Mouse (Mus musculus) 3134 (cell line): Measurements from ENCODE around the gene Slc5a10.
A peak's percentile ranks its signal among the peaks of the same experiment; 100 is the strongest.
"Not testable (repeated sequence)": the region's sequence is repeated elsewhere in the genome, so short reads cannot be mapped to it uniquely, and the experiment has no call there.

Experiments used
- DNase-seq: peaks from one replicate; pipeline ENCODE4 v3.0.0-alpha.2; 2011; ENCODE audit warnings: low spot score; ENCODE audit not compliant: insufficient read length; ENCODE audit errors: extremely low read depth

Slc5a10 gene

DNA sequence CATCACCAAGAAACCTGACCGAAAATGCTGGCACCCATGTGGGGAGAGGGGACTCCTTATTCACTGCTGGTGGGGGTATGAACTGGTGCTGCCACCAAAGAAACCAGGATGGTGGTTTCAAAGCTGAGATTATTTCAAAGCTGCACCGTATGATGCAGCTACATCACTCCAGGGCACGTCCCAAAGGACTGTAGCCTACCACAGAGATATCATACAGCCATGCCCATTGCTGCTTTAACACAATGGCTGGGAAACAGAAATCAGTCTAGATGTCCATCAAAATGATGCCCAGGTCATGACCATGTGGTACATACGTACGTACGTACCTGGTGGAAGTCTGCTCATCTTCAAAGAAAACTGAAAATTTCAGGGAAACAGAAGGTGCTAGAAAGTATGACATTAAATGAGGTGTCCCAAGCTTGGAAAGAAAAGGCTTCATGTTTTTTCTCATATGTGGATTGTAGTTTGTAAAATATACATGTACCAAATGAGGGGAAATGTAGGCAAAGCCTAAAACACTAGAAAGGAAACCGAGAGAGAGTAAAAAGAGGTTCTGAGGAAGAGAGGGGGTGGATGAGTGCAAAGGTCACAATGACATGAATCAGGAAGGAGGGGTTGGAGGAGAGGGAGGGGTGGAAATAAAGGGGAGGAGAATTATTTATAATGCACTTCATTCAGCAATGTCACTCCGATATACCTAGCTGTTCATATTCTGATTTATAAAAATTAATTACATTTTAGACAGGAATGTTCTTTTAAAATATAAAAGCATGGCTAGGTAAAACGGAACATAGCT is 70.0 kb downstream of the Slc5a10 start:
- no peak for DNase-seq

DNA sequence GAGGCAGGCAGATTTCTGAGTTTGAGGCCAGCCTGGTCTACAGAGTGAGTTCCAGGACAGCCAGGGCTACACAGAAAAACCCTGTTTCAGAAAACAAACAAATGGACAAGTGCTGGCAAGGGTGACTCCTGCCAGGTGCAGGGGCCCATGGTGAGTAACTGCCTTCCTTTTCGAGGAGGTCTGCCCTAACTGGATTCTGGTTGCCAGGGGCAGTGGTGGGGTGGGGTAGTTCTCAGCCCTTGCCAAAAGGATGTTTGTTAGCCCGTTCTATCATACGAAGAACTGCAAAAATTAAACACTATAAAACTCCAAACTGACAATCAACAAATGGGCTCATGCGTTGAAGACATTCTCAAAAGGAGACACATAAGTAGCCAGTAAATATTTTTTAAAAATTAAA is 71.0 kb downstream of the Slc5a10 start:
- no peak for DNase-seq

DNA sequence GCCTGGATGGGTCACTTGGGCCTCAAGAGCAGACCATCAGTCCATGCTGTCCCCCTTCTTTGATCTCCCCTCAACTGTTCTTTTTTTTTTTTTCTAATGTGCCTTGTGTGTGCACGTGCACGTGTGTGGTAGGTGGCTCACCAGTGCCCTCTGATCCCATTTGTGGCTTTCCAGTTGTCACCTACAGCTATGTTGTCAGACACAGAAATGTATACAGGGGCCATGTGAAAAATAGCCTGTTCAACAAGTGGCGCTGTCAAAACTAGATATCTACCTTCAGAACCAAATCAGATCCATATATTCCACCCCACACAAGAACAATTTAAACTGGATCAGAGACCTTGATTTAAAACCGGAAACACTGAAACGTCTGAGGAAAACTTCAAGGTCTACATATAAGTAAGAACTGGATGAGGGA is 71.5 kb downstream of the Slc5a10 start:
- no peak for DNase-seq

DNA sequence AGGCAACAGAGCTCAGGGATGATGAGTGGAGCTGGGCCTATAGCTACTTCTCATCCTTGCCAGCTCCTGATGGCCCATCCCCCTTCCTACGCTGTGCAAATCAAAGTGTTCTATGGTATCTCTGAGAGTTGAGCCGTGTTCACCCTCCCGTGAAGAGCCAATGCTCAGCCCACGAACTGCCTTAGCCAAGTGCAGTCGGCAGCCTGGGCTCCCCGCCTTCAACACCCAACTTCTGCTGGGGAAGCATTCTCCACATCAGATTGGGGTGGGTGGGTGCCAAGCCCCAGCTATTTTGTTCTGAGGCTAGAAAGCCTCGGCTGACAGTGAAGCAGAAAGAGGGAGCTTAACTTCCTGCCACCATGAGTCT is 71.9 kb downstream of the Slc5a10 start:
- no peak for DNase-seq

DNA sequence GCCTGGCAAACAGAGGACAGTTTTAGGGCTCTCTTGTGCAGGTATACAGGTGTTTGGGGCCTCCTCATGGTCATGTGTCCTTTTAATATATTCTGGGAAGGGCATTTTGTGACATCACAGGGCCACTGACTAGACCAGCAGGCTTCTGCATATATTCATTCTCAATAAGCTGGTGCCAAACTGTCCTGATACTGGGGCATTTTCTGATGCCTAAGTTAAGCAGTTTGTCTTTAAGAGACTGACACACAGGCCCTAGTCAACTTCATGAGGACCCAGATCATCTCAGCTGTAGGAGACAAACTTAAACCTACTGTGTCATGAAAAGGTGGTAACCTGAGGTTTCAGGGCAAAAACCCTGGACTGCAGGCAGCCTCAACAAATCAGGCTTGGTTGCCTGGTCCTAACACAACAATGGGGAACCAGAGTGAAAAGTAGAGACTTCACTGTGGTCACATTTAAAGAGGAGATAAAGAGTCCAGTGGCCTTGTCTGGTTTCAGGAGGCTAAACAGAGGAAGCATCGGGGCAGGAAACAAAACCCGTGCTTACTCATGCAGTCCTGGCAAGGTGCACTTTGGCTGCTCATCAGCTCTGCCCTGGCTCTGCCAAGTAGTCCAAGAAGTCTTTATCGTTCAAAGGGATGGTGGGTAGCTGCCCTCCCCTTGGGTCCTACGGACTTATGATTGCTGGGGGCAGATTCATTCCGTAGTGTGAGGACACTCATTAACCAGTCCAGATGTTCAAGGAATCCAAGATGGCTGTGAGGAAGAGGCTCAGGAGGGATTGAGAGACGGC is 72.5 kb downstream of the Slc5a10 start:
- DNase-seq, result peak; percentile 40

DNA sequence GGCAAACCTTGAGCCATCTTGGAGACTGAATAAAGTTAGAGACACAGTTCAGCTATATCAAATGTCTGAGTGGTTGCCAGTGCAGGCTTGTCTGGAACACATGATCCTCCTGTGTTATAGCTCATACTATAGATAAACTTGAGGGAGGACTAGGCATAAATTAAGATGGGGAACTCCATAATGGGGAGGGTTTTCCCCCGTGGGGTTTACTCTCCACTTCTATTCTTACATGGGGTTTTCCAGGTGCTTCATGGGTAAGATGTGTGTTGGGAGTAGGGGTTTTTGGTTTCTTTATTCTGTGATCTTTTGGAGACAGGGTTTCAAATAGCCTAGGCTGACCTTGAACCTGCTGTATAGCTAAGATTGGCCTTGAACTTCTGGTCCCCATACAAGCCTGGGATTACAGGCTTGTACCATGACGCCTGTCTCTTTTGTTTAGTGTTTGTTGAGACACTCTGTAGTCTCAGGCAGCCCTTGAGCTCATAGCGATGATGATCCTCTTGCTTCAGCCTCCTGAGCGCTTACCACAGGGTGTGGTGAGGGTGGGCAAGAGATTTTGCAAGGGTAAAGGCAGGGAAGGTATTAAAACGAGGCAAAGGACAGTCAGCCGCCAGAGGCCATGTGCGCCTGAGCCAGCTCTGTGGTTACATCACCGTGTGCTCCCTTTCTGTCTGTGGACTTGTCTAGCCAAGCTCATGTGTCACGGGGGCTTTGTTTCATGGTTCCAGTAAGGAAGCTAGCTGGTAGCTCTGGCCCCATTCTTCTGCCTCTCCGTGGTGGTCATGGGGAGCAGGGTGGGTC is 73.3 kb downstream of the Slc5a10 start:
- DNase-seq, result peak; percentile 51

DNA sequence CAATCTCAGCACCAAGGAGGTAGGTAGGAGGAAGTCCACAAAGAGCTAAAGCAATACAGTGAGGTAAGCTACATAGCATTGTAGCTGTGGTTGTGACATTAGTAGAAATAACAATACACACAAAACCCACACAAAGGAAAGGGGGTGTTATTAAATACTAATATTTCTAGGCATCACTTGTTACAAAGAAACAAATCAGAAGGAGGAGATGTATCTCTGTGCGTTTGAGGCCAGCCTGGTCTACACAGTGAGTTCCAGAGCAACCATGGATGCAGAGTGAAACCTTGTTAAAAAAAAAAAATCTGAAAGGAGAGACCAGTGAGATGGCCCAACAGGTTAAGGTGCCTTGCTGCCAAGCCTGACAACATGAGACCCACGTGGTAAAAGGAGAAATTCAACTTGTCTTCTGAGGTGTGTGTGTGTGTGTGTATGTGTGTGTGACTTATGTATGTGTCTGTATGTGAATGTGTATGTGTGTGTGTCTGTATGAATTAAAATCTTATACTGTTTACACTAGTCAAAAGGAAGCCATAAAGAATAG is 74.1 kb downstream of the Slc5a10 start:
- DNase-seq, result no peak

DNA sequence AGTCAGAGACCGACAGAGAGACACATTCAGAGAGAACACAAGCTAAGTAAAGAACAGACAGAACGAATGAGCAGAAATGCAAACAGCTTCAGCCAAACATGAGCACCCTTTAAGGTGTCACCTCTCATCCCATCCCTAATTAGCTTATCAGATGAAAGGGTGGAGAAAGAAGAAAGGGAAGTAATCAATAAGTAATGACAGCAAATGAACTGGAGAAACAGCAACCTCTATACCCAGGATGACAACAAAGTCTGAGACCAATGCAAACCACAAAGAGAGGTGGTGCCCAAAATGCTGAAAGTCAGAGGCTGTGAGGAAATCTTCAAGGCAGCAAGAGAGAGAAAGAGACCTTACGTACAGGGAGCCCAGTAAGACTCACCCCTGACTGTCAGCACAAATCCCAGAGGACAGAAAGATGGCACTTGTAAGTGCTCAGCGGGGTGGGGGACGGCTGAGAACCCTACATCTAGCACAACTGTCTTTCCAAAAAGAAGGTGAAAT is 75.2 kb downstream of the Slc5a10 start:
- no peak for DNase-seq

DNA sequence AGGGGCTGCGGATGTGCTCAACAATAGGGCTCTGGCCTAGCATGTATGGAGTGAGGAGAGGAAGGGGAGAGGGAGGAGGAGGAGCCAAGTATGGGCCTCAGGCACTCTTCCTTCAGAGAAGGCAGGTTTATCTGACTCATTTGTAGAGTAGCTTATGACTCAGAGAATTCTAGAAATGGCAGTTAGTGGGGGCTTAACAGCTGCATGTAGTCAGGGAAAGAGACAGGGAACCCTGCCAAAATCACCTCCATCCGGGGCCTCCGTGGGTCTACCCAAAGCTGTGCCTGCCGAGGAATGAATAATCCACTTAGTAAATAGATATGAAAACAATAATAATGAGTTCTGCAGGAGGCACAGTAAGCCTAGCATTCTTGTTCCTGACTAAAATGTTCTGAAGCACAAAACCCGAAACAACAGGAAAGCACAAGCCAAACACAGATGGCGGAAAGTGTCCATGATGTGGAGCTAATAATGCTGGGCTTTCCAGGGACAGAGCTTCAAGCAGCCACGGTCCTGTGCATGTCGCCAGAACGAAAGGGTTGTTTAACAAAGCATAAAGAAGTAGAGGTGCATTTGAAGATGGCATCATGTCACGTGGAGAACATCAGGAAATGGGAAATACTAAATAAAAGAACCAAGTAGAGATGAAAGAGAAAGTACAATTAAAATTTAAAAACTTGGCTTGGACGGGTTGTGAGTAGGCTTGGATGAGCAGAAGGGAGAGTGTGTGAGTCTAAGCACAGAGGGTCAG is 75.9 kb downstream of the Slc5a10 start:
- peak; percentile 60 for DNase-seq

DNA sequence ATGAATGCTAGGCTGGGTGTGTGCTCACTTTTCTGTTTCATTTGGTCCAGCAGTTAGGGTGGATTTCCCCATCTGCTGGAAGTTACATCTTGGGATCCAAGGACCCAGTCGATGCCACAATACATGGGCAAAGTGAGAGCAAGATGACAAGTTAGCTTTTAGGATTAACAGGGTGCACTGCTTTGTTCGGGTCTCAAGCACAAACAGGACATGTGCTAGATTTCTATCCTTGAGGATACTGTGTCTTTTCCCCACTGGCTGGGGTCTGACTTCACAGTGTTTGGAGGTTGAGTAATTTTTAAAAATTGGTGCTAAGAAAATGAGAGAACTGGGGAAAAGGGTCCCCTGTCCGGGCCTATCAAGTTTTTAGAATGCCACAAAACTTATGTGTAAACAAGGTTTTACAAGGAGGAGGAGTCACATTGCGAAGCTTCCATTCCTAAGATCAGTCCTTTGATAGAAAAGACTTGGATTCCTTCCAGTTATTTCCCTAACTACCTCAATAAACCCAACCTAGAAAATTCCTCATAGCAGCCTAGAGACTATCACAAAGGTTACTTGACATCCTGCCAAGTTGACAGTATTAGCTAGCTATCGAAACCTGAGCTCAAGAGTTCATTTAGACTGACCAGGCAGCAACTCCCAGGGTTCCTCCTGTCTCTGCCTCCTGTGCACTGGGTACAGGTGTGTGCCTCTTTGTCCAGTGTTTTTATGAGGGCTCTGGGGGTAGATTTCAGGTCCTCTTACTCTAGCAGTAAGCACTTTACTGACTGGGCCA is 77.3 kb downstream of the Slc5a10 start:
- DNase-seq, result no peak

DNA sequence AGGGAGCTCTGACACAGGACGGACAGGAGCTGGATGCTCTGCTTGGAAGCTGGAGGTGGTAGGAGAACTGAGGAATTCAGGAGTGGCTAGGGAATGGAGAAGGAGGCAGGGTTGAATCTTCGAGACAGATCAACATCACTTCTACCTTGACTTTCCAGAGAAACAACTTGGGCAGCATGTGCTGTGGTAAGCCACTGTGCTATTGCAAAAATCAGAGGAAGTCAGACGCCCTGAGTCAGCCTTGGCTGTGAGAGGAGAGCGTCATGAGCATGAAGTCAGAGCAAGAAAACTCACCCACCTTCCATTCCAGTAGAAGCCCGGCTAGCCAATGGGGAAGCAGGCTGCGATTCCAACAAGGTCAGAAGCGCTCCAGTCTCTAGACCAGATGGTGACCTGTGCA is 78.5 kb downstream of the Slc5a10 start:
- DNase-seq, result peak; percentile 45

DNA sequence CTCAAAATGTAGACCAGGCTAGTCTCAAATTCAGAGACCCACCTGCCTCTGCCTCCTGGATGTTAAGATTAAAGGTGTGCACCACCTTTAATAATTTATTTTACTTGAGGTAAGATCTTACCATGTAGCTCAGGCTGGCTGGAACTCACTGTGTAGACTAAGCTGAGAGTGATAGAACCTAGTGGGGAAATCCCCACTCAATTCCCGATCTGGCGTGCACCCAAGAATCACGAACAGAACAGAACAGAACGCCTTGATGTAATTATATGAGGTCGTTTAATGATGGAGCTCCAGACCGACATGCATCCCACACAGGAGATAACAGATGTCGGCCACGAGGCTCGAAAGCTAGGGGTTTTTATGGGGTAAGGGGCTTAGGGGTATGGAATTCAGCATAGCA is 80.0 kb downstream of the Slc5a10 start:
- DNase-seq, result not testable (repeated sequence)

DNA sequence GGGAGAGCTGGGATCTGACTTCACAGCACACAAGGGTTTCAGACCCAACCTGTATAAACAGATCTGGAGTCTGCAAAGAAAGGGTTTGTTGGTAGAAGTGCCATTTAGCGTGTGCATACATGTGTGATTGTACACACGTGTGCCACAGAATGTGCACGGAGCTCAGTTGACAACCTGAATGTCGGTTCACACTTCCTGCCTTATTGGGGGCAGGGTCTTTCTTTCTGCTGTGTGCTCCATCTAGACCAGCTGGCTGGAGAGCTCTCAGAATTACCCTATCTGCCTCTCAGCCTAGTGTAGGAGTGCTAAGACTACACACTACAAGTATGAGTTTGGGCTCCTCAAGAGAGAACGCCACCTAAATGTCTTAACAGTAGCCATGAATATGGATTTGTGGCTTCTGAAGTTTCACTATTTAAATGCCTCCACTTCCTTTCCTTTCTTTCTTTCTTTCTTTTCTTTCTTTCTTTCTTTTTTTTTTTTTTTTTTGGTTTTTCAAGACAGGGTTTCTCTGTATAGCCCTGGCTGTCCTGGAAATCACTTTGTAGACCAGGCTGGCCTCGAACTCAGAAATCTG is 80.9 kb downstream of the Slc5a10 start:
- no peak for DNase-seq

DNA sequence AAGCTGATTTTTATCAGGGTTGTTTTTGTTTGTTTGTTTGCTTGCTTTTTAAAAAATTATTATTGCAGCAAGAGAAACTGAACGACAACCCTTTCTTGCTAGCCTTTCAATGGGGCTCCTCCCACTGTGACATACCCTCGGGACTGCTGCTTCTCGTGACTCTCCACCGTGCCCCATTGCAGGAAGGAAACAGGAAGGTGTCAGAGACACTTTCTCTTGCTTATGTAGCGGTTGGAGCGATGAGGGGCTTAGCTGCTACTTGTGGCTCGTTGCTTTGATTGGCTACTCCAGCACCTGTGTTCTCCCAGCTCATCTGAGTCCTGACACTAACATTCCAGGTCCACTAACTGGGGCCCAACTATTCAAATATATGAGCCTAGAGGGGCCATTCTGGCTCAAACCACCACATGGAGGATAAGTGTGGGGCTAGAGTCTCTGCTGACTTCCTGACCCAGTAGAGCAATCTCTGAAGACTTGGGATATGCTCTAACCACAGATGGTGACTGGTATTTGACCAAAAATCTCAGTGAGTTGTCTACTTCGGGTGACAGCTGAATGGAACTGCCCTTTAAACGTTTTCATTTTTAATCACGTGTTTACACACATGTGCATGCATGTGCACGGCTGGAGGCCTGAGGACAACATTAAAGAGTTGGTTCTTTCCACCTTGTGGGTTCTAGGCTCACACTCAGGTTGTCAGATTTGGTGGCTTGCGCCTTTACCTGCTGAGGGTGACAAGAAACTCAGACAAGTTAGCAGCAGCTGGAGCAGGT is 81.7 kb downstream of the Slc5a10 start:
- no peak for DNase-seq

DNA sequence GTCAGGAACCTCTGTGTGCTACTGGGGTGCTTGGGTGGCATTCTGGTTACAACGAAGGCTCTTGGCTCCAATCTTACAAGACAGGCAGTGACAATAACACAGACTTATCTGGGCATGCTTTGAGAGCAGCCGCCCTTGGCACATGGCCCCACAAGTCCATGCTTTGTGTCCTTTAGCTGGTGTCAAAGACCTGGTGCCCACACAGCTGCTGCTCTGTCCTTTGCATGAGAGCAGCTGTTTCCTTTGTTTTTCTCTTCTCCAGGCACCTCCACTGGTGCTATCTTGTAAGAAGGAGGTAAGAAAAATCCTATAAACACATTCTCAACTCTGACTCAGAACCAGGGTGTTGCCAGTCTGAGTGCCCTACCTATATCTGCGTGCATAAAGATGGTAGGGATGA is 82.8 kb downstream of the Slc5a10 start:
- no peak for DNase-seq

DNA sequence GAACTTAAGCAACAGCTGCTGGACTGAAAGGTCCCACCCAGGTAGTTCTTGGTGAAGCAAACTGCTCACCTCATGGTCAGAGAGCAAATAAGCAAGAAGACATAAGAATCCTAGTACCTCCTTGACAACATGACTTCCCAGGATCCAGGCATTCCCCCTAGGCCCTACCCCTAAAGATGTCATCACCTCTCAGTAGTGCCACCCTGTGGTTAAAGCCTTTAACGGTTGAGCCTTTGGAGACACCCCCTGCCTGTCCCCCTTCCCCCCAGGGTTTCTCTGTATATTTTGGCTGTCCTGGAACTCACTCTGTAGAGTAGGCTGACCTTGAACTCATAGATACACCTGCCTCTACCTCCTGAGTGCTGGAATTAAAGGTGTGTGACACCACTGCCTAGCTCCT is 83.2 kb downstream of the Slc5a10 start:
- DNase-seq, result no peak

DNA sequence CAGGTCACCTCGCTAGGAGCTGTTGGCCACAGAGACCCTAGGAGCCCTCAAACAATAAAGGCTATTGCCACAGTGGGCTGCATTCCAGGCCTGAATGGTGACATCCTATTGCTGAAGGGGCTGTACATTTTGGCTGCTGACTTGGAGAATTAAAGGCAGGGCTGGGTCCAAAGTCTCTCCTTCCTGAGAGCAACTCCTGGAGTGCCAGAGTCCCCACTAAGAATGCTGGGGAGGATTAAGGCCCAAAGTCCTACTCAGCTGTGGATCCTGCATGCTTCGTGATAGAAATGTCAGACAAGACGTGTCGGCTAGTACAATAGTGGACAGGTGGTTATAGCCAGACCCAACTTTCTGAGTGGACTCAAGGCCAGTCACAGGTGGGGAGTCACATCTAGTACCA is 84.3 kb downstream of the Slc5a10 start:
- DNase-seq, result not testable (repeated sequence)

DNA sequence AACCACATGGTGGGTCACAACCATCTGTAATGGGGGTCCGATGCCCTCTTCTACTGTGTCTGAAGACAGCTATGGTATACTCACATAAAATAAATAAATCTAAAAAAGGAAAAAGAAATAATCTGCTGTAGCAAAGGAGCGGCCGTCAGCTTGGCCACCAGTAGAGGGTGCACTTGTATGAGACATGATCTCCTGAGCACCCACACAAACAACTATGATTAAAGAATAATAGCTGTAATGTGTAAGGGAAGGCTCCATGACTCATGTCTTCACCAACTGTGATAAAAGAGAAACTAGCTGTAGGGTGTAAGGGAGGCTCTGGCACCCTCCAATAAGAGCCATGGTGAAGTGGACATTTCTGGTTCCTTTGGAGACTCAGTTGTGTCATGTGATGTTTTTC is 91.0 kb downstream of the Slc5a10 start:
- no peak for DNase-seq
